Mouse (Mus musculus) spleen, adult 12 weeks (tissue): ENCODE measurements around the gene Ino80.

Source experiments
- DNase-seq: peaks from one replicate; pipeline ENCODE4 v3.0.0; 2022; ENCODE audit warnings: low spot score

Ino80 gene

GRCm38 (mm10) chr2:119323866-119324575 is 153.5 kb downstream of the Ino80 start:
- DNase-seq = no peak
